Mouse (Mus musculus): ENCODE measurements at regions not wholly inside any gene's neighbourhood (a gene's known extent, or its start where the extent isn't known, plus 50 kb on each side); places are given as distances from the start of the nearest gene placed in this dataset.

DNA sequence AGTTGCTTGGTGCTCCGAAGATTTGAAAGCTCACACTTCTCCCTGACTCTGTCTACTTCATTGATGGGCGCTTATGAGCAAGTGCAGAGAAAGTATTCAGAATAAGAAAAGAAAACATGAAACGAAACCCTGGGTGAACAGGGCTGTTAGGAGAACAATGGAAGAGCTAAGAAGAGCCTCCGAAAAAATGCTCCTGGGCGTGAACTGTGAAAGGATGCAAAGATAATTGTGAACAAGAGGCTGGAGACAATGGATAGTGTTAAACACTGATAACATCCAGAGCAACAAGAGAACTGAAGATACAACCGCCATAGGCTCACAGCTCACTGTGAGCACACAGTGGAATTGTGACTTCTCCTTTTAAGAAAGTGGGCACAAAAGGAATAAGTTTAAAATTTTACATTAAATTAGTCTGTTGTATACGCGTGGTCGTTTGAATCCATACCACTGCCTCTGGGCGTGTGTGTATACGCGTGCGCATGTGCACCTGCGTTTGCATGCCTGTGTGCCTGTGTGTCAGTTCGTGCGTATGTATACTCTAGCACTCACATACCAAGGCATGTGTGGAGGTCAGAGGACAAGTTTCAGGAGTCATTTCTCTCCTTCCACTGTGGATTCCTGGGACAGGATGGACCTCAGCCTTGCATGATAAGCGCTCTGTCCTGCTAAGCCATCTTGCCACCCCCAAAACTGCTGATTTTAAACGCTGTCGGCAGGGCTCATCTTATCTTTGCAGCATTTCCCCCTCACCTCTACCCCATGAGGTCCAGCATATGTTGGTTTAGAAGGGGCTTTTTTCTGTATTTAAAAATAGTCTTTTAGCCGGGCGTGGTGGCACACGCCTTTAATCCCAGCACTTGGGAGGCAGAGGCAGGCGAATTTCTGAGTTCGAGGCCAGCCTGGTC, 113.0 kb upstream of the 1700016C15Rik start:
- DNase-seq (ENCODE audit: low spot score in 2 of 2), result no peak

DNA sequence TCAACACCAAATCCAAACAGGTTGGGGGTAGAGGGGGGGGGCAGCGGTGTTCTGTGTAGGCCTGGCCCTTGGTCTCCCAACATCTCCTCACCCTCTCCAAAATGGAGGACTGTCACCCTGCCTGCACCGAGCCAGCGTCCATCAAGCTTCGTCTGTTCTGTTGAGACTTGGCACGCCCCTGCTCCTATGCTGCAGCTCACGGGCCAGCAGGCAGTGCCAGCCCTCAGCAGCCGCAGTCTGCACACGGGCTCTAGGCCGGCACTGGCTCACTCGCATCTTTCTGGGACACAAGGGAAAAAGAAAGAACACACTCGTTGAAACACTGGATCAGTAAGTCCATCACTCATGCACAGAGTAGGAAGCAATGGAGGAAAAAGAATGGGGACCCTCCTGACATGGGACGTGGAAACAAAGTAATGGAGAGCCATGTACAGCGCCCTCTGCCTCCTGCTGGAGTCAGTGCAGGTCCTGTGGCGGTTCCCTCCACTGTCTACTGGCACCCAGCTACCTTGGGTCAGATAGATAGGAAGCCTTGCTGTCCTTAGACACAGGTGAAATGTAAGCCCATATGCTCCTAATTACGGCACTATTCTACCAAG, 109.0 kb upstream of the 1700016C15Rik start:
- DNase-seq (ENCODE audit: low spot score in 2 of 2), result no peak

DNA sequence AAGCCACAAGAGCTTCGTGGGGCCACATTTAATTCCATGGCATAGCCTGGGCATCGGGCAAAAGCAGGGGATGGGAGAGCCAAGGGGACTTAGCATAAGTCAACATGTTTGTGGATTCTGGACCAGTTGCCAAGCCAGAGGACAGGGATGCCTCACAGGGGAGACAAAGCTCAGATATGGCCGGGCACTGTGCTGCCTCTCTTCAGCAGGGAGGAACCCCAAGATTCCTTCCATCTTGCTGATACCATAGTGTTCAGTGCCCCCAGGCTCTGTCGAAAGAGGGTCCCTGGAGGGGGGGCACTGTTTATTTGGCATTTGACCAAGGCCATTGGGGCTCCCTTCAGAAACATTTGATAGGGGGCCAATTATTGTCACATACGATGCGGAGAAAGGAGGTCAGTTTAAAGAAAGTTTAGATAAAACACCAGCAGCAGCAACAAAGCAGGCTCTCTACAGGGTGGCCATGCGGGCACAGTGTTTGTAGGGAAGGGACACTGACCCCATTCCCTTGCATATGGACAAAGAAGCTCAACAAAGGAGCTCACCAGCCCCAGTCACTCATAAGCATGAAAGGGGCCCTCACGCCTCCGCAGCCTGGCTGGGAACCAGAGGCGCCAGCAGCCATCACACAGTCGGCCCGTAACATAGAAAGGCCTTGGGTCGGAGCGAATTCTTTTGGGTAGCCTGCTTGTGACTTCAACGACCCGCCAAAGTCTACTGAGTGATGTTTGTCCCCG, 107.6 kb upstream of the 1700016C15Rik start:
- no peak for DNase-seq (ENCODE audit: low spot score in 2 of 2)

DNA sequence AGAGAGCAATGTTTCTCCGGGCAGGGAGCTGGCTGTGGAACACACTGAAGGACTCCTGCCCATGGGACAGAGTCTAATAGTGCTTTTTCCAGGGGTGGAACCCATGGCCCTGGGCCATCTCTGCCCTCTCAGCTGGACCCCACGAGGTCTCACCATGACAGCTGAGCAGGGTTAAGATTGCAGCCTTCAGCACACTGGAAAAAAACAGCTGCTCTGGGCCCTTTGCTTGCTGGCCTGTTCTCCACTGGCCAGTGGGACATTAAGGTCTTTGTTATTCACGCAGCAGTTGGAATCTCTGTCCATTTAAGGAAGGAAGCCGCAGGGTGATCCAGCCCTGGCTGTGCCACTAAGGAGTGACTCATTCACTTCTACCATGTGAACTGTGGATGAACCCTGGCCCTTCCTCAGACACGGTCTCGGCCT, 106.3 kb upstream of the 1700016C15Rik start:
- no peak for DNase-seq (ENCODE audit: low spot score in 2 of 2)

DNA sequence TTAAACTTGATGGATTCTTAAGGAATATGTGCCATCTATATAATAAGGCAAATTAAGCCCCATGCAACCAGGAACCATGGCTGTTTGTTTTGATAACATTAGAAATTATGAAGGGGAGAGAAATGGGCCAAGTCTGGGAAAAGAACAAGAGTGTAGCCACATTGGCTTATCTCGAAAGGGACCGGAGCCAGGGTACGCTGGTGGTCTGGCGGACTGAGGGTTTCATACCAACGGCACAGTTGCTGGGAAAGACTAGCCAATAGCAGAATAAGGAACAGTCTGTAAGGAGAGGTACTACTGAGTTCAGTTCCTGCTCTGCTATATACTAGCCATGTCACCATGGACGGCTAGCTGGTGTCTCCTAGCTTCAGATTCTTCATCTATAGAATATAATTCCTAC, 105.9 kb upstream of the 1700016C15Rik start:
- no peak for DNase-seq (ENCODE audit: low spot score in 2 of 2)

DNA sequence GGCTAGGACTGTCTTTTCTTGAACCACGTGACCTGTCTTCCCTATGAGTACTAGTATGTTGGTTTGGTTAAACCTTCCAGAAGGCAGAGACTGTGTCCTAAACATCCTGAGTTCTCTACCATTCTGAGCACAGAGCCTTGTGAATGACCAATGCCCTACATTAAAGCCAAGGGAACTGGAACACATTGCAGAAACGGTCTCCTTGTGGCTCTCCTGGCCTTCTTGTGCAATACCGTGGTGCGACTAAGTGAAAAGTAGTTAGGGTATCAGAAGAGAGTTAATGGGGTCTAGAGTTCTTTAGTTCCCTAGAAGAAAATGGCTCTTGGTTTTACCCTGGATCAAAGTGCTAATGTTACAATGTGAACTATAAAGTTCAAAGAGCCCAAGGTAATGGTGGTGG, 101.8 kb upstream of the 1700016C15Rik start:
- no peak for DNase-seq (ENCODE audit: low spot score in 2 of 2)

DNA sequence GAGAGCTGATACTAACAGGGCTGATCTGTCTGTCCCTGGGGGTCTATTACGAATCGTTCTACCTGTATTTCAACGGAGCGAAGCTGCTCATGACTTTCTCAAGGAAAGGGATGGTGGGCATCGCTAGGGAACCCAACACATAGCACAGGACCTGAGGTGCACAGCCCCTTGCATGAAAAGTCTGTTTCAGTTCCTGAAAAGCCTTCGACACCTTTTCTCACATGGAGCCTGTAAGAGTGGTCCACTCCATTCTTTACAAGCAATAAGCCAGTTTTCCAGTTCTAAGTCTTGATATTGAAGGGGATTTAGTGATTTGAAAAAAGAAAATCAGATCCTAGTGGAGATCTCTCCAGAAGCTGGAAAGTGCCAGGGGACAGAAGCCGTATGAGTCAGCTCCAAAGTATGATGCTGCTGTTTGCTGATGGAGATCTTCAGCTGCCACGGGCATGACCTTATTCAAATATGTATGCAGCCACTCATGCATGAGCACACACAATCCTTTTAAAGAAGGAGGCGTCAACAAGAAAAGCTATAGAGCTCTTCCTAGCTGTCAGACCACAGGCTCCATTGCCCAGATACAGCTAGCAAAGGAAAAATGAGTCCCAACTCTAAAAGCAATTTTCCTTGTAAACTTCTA, 95.5 kb upstream of the 1700016C15Rik start:
- DNase-seq (ENCODE audit: low spot score in 2 of 2), result no peak

DNA sequence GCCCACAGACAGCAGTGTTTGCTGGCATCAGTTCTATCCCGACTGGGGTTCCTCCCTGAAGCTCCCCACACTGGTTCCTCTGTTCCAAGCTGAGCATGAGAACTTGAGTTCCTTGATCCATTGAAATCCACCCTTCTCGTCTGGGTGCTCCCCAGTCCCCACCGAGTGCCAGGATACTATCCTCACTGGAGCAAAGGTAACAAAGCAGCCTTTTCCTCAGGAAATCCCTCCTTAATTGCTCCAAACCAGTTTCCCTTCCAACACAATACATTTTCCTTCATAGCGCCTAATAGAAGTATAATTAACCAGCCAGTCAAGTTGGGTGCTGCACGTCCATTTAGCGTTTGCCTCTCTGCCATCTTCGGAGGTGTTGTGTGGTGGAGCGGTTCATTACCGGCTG, 92.6 kb upstream of the 1700016C15Rik start:
- DNase-seq (ENCODE audit: low spot score in 2 of 2), result no peak

DNA sequence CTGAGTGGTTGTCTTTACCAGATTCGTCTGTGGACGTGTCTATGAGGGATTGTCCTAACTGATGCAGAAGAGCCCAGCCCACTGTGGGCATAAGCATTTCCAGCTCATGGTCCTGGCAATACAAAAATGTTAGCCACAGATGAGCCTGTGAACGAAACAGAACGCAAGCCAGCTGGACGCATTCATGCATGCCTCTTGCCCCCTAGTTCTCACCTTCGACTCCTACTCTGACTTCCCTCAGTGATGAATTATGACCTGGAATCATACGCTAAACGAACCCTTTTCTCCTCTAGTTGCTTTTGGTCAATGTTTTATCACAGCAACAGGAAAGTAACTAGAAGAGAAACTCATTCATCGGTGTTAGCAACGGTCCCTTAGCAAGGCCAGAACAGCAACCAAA, 91.2 kb upstream of the 1700016C15Rik start:
- DNase-seq (ENCODE audit: low spot score in 2 of 2), result no peak

DNA sequence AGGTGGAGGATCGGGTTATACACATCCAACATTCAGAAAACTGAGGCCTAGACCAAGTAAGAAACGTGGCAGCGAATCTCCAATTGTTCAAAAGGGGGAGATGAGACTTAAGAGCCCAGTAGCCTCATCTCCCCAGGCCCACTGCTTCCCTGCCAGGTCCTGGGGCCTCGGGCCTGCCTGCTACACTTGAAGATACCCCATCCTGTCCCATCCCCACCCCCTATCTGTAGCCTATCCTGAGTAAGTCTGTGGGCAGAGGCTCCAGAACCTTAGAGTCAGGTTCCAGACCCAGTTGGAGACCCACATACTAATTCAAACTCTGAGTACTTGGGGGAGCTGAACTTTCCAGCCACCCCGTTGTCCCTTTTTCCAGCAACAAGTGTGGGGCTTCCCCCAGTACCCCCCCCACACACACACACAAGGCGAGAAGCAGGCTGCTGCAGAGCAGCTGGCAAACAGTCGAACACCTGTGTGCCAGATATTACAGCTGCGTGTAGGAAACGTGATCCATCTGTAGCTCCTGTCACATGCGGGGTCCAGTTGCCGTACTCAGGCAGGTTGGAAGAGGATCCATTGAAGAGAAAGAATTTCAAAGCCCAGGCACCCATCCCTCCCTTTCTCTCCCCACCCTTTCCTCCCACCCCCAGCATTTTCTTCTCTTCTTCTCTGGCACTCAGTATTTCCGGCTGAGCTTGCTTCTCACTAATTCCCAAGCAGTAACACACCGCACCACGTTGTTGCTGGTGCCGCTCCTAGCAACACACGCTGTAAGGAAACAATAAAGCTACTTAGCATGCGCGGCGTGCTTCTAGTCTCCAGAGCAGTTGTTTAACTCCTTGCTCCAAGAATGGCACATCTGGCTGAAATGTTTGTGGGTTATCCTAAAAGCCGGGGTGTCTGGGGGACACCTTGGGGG, 89.4 kb upstream of the 1700016C15Rik start:
- peak; percentile 7 to 26 for DNase-seq (ENCODE audit: low spot score in 2 of 2)

DNA sequence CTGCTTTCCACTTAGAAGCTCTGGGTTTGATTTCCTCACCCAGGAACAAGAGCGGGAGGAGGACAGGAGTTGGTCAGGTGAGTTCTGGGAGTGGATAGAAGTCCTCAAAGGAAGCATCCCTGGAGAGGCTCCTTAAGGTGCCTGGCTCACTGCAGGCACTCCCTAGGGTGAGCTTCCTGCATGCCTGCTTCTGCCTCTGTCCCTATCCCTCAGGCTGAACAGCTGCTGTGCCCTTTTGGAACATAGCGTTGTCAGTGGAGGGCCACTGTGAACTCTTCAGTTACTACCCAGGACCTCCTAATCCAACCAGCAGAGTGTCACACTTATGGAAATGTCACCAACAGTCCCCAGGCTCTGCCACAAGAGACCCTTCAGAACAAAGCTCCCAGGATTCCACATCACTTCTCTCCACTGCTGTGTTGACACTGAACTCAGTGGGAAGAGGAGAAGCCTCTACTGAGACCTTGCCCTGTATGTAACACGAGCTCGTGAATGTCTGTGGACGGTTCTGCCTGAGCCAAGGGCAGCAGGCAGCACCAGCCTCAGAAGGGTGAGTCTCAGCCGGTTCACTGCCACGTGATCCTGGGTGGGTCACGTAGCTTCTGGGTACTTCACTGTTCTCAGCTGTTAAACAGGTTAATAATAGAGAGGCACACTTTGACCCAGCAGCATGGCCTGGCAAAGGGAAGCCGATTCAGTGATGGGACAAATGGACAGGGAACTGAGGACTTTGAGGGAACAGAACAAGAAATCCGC, 86.7 kb upstream of the 1700016C15Rik start:
- DNase-seq (ENCODE audit: low spot score in 2 of 2), result no peak

DNA sequence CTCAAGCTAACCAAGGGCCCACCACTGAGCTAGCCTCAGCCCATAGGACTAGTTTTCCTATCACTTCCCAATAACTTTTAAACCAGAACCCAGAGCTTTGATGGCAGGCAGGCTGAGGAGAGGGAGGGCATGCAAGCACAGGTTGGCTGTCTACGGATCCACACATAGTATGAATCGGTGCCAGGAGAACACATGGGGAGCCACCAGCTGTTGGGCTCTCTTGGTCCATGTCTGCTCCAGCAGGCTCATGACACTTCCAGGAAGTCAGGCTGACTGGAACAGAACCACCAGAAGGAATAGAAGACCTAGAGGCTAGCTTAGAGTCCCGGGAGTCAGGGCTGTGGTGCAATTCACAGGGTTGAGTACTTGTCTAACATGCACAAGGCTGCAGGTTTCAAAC, 86.0 kb upstream of the 1700016C15Rik start:
- no peak for DNase-seq (ENCODE audit: low spot score in 2 of 2)

DNA sequence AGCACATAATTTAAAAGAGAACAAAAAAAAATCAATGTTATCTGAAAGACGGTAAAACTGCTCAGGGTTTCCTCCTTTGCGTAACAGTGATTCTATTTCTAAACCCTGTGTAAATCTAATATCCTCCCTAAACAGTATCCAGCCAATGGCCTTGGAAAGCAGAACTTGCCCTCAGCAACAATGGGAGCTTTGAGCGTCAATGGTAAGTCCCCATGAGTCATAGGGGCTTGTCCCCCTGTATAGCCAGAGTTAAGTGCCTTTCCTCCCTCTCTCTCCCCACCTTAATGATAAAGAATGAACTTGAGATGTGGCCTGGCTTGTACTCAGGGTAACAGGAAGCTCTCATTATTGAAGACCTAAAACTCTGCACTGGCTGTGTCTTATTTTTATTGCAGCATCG, 85.4 kb upstream of the 1700016C15Rik start:
- DNase-seq (ENCODE audit: low spot score in 2 of 2), result no peak

DNA sequence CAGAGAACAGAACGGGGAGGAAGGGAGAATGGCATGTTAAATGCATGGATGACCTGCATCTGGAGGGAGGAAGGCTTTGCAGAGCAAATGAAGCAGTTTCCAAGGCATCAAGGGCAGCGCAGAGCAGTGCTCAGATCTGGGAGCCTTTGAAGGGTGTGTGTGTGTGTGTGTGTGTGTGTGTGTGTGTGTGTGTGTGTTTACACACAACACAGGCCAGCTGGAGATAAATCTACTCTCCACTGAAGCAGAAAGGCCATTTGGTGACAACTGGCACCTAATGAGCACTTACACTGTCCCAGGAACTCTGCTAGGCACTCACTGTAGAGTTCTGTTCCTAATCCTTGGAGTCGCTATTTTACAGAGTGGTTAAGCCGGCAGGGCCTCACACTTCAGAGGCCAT, 84.3 kb upstream of the 1700016C15Rik start:
- DNase-seq (ENCODE audit: low spot score in 2 of 2), result no peak

DNA sequence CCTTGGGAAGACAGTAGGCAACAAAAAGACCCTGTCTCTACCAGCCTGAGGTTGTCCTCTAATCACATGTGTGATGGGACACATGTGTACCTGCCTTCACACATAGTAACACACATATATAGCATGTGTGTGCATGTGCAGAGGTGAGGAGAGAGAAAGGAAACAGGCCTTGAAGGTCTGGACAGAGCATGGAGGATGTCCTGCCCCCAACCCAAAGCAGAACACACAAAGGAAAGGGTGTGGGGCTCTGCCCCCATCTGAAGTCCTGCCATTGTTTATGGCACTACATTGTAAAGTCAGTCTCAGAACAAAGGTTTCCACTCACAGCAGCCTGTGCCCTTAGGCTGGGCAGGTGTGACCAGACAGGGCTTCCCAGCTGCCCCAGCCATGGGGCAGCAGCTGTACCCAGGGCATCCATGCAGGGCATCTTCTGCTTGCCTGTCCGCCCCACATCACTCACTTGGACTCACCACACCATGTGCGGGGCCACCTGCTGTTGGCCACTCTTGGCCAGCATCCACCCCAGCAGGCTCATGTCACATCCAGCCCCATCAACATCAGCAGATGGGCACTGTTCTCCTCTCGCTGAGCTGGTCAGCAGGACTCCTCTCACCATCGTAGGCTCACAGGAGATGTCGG, 83.6 kb upstream of the 1700016C15Rik start:
- DNase-seq (ENCODE audit: low spot score in 2 of 2), result no peak

DNA sequence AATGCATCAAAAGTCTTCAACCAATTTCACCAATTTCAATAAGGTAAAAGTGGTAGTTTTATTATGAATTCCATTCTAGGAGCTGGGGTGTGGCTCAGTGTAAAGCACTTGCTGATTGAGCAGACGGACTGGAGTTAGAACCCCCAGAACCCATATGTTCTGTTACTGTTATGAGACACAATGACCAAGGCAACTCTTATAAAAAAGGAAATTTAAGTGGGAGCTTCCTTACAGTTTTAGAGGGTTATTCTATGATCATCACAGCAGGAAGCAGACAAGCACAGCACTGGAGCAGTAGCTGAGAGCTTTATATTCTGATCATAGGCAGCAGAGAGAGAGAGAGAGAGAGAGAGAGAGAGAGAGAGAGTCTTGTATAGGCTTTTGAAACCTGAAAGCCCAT, 81.7 kb upstream of the 1700016C15Rik start:
- no peak for DNase-seq (ENCODE audit: low spot score in 2 of 2)

DNA sequence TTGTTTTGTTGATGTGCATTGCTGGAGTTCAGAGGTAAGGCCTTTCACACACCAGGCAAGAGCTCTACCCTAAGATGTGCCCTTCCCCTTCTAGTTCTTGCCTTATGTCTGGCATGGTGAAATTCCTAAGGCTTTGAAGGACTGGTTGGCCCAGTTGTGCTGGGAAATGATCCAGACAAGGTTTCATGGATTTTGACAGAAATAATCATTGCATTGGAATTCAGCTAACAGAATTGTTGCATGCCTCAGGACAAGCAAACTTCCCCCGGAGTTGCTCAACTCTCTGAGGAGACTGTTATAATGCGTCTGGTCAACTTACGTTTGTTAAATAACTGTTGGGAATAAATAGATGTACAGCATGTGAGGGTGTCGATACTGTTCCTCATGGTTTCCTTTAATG, 80.6 kb upstream of the 1700016C15Rik start:
- no peak for DNase-seq (ENCODE audit: low spot score in 2 of 2)

DNA sequence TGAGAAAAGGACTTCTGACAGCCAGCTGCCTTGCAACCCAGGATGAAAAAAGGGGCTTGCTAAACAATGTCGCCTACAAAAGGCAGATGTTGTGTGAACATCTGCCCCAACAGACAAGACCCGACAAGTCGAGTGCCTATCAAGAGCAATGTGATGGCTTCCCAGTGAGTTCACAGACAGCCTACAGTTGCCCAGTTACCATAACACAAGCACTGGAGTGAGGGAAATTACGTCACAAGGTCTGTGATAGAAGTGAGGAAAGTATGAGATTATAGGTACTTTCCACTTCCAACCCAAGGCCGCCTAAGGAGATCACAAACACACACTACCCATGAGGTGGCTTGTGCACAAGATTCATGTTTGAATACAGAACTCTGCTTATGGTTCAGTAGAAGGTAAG, 78.4 kb upstream of the 1700016C15Rik start:
- DNase-seq (ENCODE audit: low spot score in 2 of 2), result no peak

DNA sequence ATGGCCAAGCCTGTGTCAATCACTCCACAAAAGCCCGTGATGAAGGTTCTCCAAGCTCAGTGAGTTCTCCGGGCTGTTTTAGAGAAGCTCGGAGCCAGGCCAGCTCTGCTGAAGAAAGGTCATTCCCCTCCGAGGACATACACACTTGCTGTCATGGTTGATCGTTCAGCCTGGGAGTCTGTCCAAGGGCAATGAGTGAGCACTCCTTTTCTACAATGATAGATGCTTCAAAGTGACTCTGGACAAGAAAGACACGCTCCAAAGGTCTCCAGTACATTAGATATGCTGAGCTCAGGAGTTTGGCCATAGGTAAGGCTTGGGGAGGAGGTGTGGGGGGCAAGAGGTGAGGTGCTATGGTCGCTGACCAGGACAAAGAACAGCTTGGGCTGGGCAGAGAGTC, 66.5 kb upstream of the 1700016C15Rik start:
- DNase-seq (ENCODE audit: low spot score in 2 of 2), result no peak

Data from layer of hippocampus, adult 18-20 months (tissue).